ENCODE assay signal across 9 mouse cellular contexts in genomic region chr1:89631747-89632146, GRCm38 (mm10).
DNase-seq lines count a peak whose midpoint lies in the region; ATAC-seq and TF ChIP-seq lines count a peak whose summit lies in the region.
"Had no signal": no experiment of that assay in that cellular context is flagged by ENCODE, and none has a peak within 500 bp of the region (broad histone marks: within the 10 kb centered on the region; RNA-seq: fewer than 3 reads in every experiment).

No protein-coding gene starts in this region.

- H3K4me1 ChIP-seq in forebrain, postnatal 0 days (ENCODE audit: insufficient read depth) = no peaks in the 10 kb centered on the region
- H3K4me1 ChIP-seq in forebrain, embryonic 13.5 days = no peaks in the 10 kb centered on the region; the same call in 1 of the 2 replicates
- H3K4me1 ChIP-seq in midbrain, embryonic 14.5 days (ENCODE audit: control insufficient read depth, insufficient read depth, low read length) = 0 out of 2 replicates have a peak, but pooled peaks cover 4% of the 10 kb centered on the region
- no peaks in the 10 kb centered on the region for H3K4me1 ChIP-seq in midbrain, embryonic 16.5 days (ENCODE audit: control insufficient read depth, insufficient read depth, low read length)
- peaks cover 4% of the 10 kb centered on the region; the same call in 1 of the 2 replicates for H3K4me1 ChIP-seq in forebrain, embryonic 12.5 days

- H3K27ac ChIP-seq in forebrain, postnatal 0 days (ENCODE audit: low read depth, low read length) = no peak overlapping the region
- H3K27ac ChIP-seq in forebrain, embryonic 13.5 days = no peak overlapping the region
- no peak overlapping the region for H3K27ac ChIP-seq in midbrain, embryonic 14.5 days (replicated peaks; ENCODE audit: low read depth, low read length)
- H3K27ac ChIP-seq in midbrain, embryonic 16.5 days (ENCODE audit: low read length) = no peak overlapping the region
- H3K27ac ChIP-seq in forebrain, embryonic 12.5 days = no peak overlapping the region

- H3K4me2 ChIP-seq in forebrain, postnatal 0 days (ENCODE audit: low read depth) = no peak overlapping the region
- no peak overlapping the region for H3K4me2 ChIP-seq in forebrain, embryonic 13.5 days
- no peak overlapping the region for H3K4me2 ChIP-seq in midbrain, embryonic 14.5 days (ENCODE audit: low read length)
- H3K4me2 ChIP-seq in midbrain, embryonic 16.5 days (ENCODE audit: low read length) = no peak overlapping the region
- H3K4me2 ChIP-seq in forebrain, embryonic 12.5 days = no peak overlapping the region

- peaks cover 32% of the 10 kb centered on the region for H3K36me3 ChIP-seq in forebrain, postnatal 0 days (ENCODE audit: insufficient read depth)
- H3K36me3 ChIP-seq in forebrain, embryonic 13.5 days (ENCODE audit: poor library complexity, severe bottlenecking) = peaks cover 48% of the 10 kb centered on the region
- peaks cover 64% of the 10 kb centered on the region for H3K36me3 ChIP-seq in midbrain, embryonic 14.5 days (ENCODE audit: control insufficient read depth, insufficient read depth, low read length)
- peaks cover 10% of the 10 kb centered on the region; the same call in 1 of the 2 replicates for H3K36me3 ChIP-seq in midbrain, embryonic 16.5 days (ENCODE audit: control insufficient read depth, insufficient read depth, low read length)
- H3K36me3 ChIP-seq in forebrain, embryonic 12.5 days (replicated peaks) = peaks cover 40% of the 10 kb centered on the region

- H3K9ac ChIP-seq in forebrain, postnatal 0 days = no peak overlapping the region
- H3K9ac ChIP-seq in forebrain, embryonic 13.5 days = no peak overlapping the region
- no peak overlapping the region for H3K9ac ChIP-seq in midbrain, embryonic 14.5 days (replicated peaks; ENCODE audit: low read length)
- no peak overlapping the region for H3K9ac ChIP-seq in midbrain, embryonic 16.5 days (ENCODE audit: low read depth, low read length)
- no peak overlapping the region for H3K9ac ChIP-seq in forebrain, embryonic 12.5 days

- no peak overlapping the region for H3K4me3 ChIP-seq in forebrain, postnatal 0 days (ENCODE audit: low read depth, low read length)
- no peak overlapping the region for H3K4me3 ChIP-seq in forebrain, embryonic 13.5 days
- no peak overlapping the region for H3K4me3 ChIP-seq in midbrain, embryonic 14.5 days (replicated peaks; ENCODE audit: low read depth, low read length)
- no peak overlapping the region for H3K4me3 ChIP-seq in midbrain, embryonic 16.5 days (ENCODE audit: low read depth, low read length)
- no peak overlapping the region for H3K4me3 ChIP-seq in forebrain, embryonic 12.5 days (replicated peaks)

- TF ChIP-seq CTCF in forebrain, postnatal 0 days (IDR thresholded peaks at IDR 0.05; ENCODE audit: low read depth) = peak; percentile 81

- 5% methylated on average over 1 of the region's 1 CpGs for WGBS in forebrain, postnatal 0 days
- 15% methylated on average over 1 of the region's 1 CpGs for WGBS in forebrain, embryonic 13.5 days
- 14% methylated on average over 1 of the region's 1 CpGs for WGBS in midbrain, embryonic 14.5 days
- WGBS in midbrain, embryonic 16.5 days = 13% methylated on average over 1 of the region's 1 CpGs
- WGBS in forebrain, embryonic 12.5 days = 22% methylated on average over 1 of the region's 1 CpGs

- no peak for ATAC-seq in forebrain, postnatal 0 days
- ATAC-seq in forebrain, embryonic 13.5 days = no peak
- no peak for ATAC-seq in midbrain, embryonic 14.5 days (ENCODE audit: low FRiP score, low TSS enrichment)
- no peak for ATAC-seq in midbrain, embryonic 16.5 days
- no peak for ATAC-seq in forebrain, embryonic 12.5 days (ENCODE audit: low FRiP score)
- ATAC-seq: Patski had no signal

- no peaks in the 10 kb centered on the region for H3K9me3 ChIP-seq in forebrain, postnatal 0 days (ENCODE audit: low read length)
- H3K9me3 ChIP-seq in forebrain, embryonic 13.5 days (replicated peaks) = no peaks in the 10 kb centered on the region
- no peaks in the 10 kb centered on the region for H3K9me3 ChIP-seq in midbrain, embryonic 14.5 days (ENCODE audit: control insufficient read depth, low read length)
- no peaks in the 10 kb centered on the region for H3K9me3 ChIP-seq in midbrain, embryonic 16.5 days (replicated peaks; ENCODE audit: control insufficient read depth, low read length, poor library complexity, severe bottlenecking)
- no peaks in the 10 kb centered on the region for H3K9me3 ChIP-seq in forebrain, embryonic 12.5 days

- no peaks in the 10 kb centered on the region for H3K27me3 ChIP-seq in forebrain, postnatal 0 days (ENCODE audit: insufficient read depth, low read length)
- H3K27me3 ChIP-seq in forebrain, embryonic 13.5 days = no peaks in the 10 kb centered on the region
- no peaks in the 10 kb centered on the region for H3K27me3 ChIP-seq in midbrain, embryonic 14.5 days (ENCODE audit: control insufficient read depth, insufficient read depth, low read length)
- H3K27me3 ChIP-seq in midbrain, embryonic 16.5 days (ENCODE audit: control insufficient read depth, insufficient read depth, low read depth, low read length) = no peaks in the 10 kb centered on the region
- H3K27me3 ChIP-seq in forebrain, embryonic 12.5 days = no peaks in the 10 kb centered on the region
- H3K27me3 ChIP-seq: Patski had no signal

- peak; percentile 81 for DNase-seq in forebrain, postnatal 0 days
- DNase-seq in midbrain, embryonic 14.5 days = peak; percentile 86
- peak; percentile 71 for DNase-seq in embryo, embryonic 10 days (ENCODE audit: low spot score)
- peak; percentile 72 for DNase-seq in retina, postnatal 1 day
- DNase-seq in spleen, adult 12 weeks (ENCODE audit: low spot score) = no peak
